Mouse (Mus musculus) forebrain, embryonic 16.5 days (tissue): ENCODE data around the gene Mast4. TPM values are rescaled to one million over a fixed set of nuclear protein-coding genes. Genes with fewer than 3 reads are reported as not detected.

Source experiments
- ATAC-seq: fragments of 200-750 bp; cut with Nextera tagmentation; 2 replicates; pipeline ENCODE4 v1.8.0; 2017; ENCODE audit warnings: mild to moderate bottlenecking, moderate library complexity
- H3K27ac ChIP-seq: fragments of 300-500 bp; sonication (generic); 2 replicates; pipeline ENCODE4 v1.5.1; 2014; ENCODE audit warnings: low read length, control low read depth
- H3K27me3 ChIP-seq: fragments of 300-500 bp; sonication (generic); replicated peaks from 2 replicates; pipeline ENCODE4 v1.6.1; 2014; ENCODE audit warnings: low read length; ENCODE audit not compliant: control insufficient read depth, insufficient read depth
- H3K36me3 ChIP-seq: fragments of 300-500 bp; sonication (generic); 2 replicates; pipeline ENCODE4 v1.6.1; 2014; ENCODE audit not compliant: control insufficient read depth, insufficient read depth
- H3K4me1 ChIP-seq: fragments of 300-500 bp; sonication (generic); replicated peaks from 2 replicates; pipeline ENCODE4 v1.6.1; 2014; ENCODE audit warnings: low read length; ENCODE audit not compliant: control insufficient read depth, insufficient read depth
- H3K4me2 ChIP-seq: fragments of 300-500 bp; sonication (generic); 2 replicates; pipeline ENCODE4 v1.6.1; 2014; ENCODE audit warnings: mild to moderate bottlenecking, low read length, control low read depth
- H3K4me3 ChIP-seq: fragments of 300-500 bp; sonication (generic); replicated peaks from 2 replicates; pipeline ENCODE4 v1.5.1; 2014; ENCODE audit warnings: mild to moderate bottlenecking, low read length, control low read depth
- H3K9ac ChIP-seq: fragments of 300-500 bp; sonication (generic); replicated peaks from 2 replicates; pipeline ENCODE4 v1.6.1; 2014; ENCODE audit warnings: low read depth, low read length, control low read depth
- H3K9me3 ChIP-seq: fragments of 300-500 bp; sonication (generic); 2 replicates; pipeline ENCODE4 v1.6.1; 2016; ENCODE audit warnings: low read length; ENCODE audit not compliant: control insufficient read depth
- WGBS: fragments of 180-500 bp; shearing (Covaris S2); extraction: QIAGEN DNeasy Blood & Tissue Kit; methylation state at CpG from one replicate; pipeline ENCODE4 v1.1.7; 2014; 5-methylcytosine and 5-hydroxymethylcytosine counted together
- polyA plus RNA-seq: library from polyadenylated mRNA; unstranded; fragments of >200 nt; fragmentation: Nextera tagmentation; extraction: Ambion mirVana; gene quantifications from 2 replicates; pipeline ENCODE4 v1.2.1, GENCODE M21; 2015

Mast4 gene
- polyA plus RNA-seq, 1 experiment from 2014 or later = 15.7 TPM

DNA sequence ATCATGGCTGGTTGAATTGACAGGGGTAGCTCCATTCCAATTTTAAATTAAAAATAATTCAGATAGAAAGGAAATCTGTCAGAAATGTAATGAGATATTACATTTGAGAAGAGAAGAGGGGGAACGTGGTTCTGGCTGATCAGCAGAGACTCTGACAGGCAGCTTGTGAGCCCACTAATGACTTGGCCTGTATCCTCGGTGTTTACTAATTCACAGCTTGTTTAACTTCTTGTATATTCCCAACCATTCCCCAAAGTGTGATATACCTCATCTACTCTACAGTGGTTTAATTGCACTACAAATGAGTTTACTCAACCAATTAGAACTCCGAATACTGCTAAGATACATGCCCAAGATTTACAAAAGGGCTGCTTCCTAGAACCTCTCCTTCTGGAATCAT is 555.0 kb downstream of the Mast4 start:
- Histone ChIP-seq H3K36me3 (no peaks in the 10 kb centered on the region), H3K9me3 (no peaks in the 10 kb centered on the region), H3K4me1 (peaks cover 3% of the 10 kb centered on the region; the same call in 1 of the 2 replicates), H3K9ac (no peak overlapping the region), H3K27ac (no peak overlapping the region), H3K4me3 (no peak overlapping the region), H3K27me3 (no peaks in the 10 kb centered on the region), H3K4me2 (no peak overlapping the region)
- 57% methylated on average over 3 of the region's 3 CpGs for WGBS
- peak; percentile 67 for ATAC-seq

DNA sequence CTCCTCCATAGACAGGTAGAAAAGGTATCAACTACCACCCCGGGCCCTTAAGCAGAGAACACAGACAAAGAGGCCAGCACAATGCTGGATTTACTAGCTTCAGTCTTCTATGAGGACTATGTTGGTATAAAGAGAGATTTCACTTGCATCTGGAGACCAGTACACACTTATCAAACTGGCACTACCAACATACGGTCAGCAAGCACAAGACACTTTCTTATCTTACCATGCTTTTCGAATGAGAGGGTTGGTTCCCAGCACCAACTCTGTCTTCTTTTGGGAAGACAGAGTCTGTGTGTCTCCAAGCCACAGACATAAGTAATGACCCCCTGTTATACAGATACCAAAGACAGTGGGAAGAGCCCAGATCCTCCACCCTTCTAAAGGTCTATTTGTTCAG is 555.4 kb downstream of the Mast4 start:
- no peak overlapping the region for H3K27ac ChIP-seq
- ATAC-seq = no peak
- H3K9me3 ChIP-seq = no peaks in the 10 kb centered on the region
- H3K36me3 ChIP-seq = no peaks in the 10 kb centered on the region
- H3K27me3 ChIP-seq = no peaks in the 10 kb centered on the region
- H3K9ac ChIP-seq = no peak overlapping the region
- H3K4me1 ChIP-seq = peaks cover 3% of the 10 kb centered on the region; the same call in 1 of the 2 replicates
- H3K4me2 ChIP-seq = no peak overlapping the region
- WGBS = 95% methylated on average over 3 of the region's 3 CpGs
- H3K4me3 ChIP-seq = no peak overlapping the region

DNA sequence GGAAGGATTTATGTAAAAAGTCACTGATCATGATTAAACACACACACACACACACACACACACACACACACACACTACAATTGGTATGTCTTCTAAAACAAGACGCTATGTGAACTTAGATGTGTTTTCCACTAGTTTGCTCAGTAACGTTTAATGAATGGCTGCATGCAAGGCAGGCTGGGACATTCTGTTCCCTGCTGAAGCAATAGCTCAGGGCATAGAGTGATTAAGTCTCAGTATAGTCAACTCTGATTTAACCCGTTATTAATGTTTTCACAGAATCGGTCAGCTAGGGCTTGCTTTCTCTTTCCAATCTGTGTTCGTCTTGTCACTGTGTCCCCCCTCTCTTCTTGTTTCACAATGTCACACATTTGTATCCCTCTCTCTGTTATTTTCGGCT is 558.8 kb downstream of the Mast4 start:
- Histone ChIP-seq H3K36me3 (no peaks in the 10 kb centered on the region), H3K4me2 (no peak overlapping the region), H3K27me3 (no peaks in the 10 kb centered on the region), H3K4me1 (no peaks in the 10 kb centered on the region), H3K27ac (no peak overlapping the region), H3K4me3 (no peak overlapping the region), H3K9me3 (no peaks in the 10 kb centered on the region), H3K9ac (no peak overlapping the region)
- no peak for ATAC-seq
- WGBS = 81% methylated on average over 6 of the region's 6 CpGs

DNA sequence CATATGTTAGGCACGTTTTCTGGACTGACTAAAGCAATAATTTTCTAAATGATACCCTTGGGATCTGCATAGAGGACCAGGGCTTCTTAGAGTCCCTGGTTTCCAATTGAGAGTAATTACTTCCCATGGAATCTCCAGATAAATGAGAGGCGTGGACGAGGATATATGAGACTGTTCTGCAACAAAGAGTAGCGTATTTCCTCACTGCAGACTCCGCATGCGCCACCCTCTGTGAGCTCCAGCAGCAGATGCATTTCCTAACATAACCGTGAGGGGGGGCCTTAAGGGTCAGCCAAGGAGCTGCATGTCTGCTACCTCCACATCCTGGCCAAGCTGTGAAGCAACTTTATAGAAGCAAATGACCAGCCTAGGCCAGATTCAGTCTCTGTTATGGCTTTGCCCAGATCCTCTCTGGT is 559.5 kb downstream of the Mast4 start:
- no peak overlapping the region for H3K4me2 ChIP-seq
- no peaks in the 10 kb centered on the region for H3K36me3 ChIP-seq
- no peaks in the 10 kb centered on the region for H3K27me3 ChIP-seq
- no peak overlapping the region for H3K9ac ChIP-seq
- no peaks in the 10 kb centered on the region for H3K9me3 ChIP-seq
- no peak overlapping the region for H3K4me3 ChIP-seq
- WGBS = 54% methylated on average over 7 of the region's 7 CpGs
- no peak overlapping the region for H3K27ac ChIP-seq
- H3K4me1 ChIP-seq = no peaks in the 10 kb centered on the region
- peak; percentile 83 for ATAC-seq

DNA sequence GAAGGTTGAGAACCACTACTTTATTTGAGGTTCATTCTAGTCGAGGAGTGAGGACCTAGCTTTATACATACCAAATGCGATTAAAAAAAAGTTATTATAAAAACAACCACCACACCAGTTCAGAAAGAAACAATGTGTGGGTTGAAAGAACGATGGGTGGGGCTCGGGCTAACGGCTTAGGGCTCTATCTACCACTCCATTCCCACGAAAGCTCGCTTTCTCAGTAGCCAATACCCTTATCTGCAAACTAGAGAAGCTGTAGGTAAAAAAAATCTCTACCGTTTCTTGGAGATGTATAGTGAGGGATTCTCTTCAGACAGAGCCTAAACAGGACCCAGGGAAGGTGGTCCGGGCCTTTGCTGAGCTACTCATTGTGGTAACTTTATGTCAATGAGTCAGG is 561.1 kb downstream of the Mast4 start:
- H3K4me3 ChIP-seq = no peak overlapping the region
- WGBS = 90% methylated on average over 9 of the region's 9 CpGs
- H3K9me3 ChIP-seq = no peaks in the 10 kb centered on the region
- no peaks in the 10 kb centered on the region for H3K36me3 ChIP-seq
- H3K27ac ChIP-seq = no peak overlapping the region
- peaks cover 10% of the 10 kb centered on the region for H3K4me1 ChIP-seq
- H3K4me2 ChIP-seq = no peak overlapping the region
- no peak for ATAC-seq
- H3K9ac ChIP-seq = no peak overlapping the region
- no peaks in the 10 kb centered on the region for H3K27me3 ChIP-seq

DNA sequence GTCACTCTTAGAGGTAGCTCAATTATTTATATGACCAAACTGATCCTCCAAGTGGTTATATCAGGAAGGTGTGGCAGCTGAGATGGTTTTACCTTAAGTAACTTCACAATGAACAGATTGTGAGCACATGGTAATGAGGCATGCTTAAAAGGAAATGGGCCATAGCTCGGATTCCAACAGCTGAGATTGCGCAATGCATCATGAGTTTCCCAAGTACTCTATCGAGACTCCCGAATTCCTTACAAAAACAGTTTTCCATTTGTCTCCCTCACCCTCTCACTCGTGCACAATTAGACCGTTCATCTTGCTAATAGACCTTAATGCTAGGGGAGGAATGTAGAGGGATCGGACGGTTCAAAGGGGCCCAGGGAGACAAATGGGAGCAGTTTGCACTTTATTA is 564.1 kb downstream of the Mast4 start:
- Histone ChIP-seq H3K9ac (no peak overlapping the region), H3K4me1 (peaks cover 11% of the 10 kb centered on the region), H3K4me2 (no peak overlapping the region), H3K27me3 (no peaks in the 10 kb centered on the region), H3K9me3 (no peaks in the 10 kb centered on the region), H3K27ac (no peak overlapping the region), H3K36me3 (no peaks in the 10 kb centered on the region), H3K4me3 (no peak overlapping the region)
- 74% methylated on average over 8 of the region's 8 CpGs for whole genome bisulfite sequencing
- no peak for ATAC-seq

DNA sequence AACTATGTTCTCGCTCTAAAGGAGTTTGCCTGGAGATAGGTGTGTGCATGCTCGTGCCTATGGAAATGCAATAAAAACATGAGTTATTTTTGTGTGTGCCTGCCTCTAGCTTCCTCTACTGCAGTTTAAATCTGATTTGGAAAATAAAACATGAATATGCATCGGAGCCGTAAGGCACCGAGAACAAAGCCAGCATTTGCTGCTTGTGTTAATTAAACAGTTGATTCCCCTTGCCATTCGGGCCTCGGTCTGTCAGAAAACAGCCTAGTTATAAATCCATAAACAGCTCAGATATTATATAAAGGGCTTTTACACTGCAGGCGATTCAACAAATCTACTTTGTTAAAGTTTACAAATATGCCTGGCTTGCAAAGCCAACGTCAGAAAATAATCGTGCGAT is 565.8 kb downstream of the Mast4 start:
- WGBS = 46% methylated on average over 11 of the region's 11 CpGs
- Histone ChIP-seq H3K4me2 (no peak overlapping the region), H3K36me3 (no peaks in the 10 kb centered on the region), H3K9ac (no peak overlapping the region), H3K4me1 (peaks cover 11% of the 10 kb centered on the region), H3K27me3 (no peaks in the 10 kb centered on the region), H3K4me3 (no peak overlapping the region), H3K9me3 (no peaks in the 10 kb centered on the region), H3K27ac (peak overlapping the region; percentile 51)
- ATAC-seq = peak; percentile 61

DNA sequence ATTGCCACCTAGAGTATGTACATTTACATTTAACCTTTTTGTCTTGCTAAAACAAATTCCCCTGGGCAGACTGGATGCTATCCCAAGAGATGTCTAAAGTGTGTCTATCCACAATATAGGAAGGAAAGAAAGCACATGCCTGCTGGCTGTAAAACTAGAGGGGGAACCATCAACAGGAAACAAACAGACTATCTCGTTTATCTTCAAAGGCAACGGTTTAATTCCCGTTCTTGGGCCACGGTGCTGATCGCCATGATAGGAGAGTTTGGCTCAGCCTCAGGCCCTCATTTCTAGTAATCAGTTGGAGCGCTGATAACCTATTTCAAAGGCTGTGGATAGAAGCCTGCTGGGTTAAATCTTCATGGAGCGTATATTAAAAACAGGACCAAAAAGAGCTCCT is 567.2 kb downstream of the Mast4 start:
- 68% methylated on average over 7 of the region's 7 CpGs for WGBS
- no peak overlapping the region for H3K4me2 ChIP-seq

DNA sequence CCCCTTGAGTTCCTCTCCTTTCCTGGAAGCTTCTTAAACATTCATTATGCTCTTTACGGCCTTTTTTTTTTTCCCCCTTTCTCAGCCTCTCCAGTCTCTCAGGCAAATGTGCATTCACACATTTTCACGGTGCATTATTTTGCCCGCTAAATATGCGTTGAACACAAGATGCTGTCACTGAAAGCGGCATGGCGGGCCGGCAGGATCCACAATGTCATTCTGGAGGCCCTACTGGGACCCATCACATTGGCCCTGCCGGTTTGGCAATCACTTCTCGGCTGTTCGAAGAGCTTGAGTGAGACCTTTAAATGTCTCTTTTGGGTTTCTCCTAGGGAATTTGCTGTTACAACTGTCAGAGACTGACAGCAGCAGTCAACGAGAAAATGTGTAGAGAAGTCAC is 569.1 kb downstream of the Mast4 start:
- ATAC-seq = peak; percentile 44
- Histone ChIP-seq H3K36me3 (no peaks in the 10 kb centered on the region), H3K4me1 (peaks cover 11% of the 10 kb centered on the region), H3K4me3 (no peak overlapping the region), H3K9ac (no peak overlapping the region), H3K27me3 (no peaks in the 10 kb centered on the region), H3K27ac (no peak overlapping the region), H3K9me3 (no peaks in the 10 kb centered on the region), H3K4me2 (no peak overlapping the region)
- 53% methylated on average over 11 of the region's 11 CpGs for WGBS

More for the DNA sequence above, 567.2 kb downstream of the Mast4 start:
- no peaks in the 10 kb centered on the region for H3K27me3 ChIP-seq
- no peak overlapping the region for H3K4me3 ChIP-seq
- H3K36me3 ChIP-seq = no peaks in the 10 kb centered on the region
- H3K9ac ChIP-seq = no peak overlapping the region
- H3K27ac ChIP-seq = no peak overlapping the region
- ATAC-seq = no peak
- H3K9me3 ChIP-seq = no peaks in the 10 kb centered on the region
- peaks cover 11% of the 10 kb centered on the region for H3K4me1 ChIP-seq

DNA sequence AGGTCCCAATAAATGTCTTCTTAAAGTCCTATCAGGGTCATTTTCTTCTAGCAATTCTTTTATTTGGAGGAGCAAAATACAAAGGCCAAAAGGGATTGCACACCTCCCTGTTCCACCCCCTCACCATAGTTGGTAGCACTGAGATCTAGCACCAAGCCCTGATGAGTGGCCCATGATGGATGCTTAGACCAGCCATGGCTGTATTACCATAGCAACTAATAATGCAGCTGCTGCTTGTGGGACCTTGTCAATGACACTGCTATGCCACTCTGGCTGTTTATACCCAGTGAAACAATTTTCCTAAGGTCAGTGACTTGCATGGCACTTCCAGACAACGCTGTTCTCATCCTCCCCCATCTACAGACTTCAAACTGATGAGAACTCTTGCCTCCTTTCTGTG is 570.1 kb downstream of the Mast4 start:
- no peak overlapping the region for H3K4me3 ChIP-seq
- H3K4me1 ChIP-seq = peaks cover 9% of the 10 kb centered on the region
- no peak overlapping the region for H3K4me2 ChIP-seq
- ATAC-seq = no peak
- no peak overlapping the region for H3K9ac ChIP-seq
- H3K27me3 ChIP-seq = no peaks in the 10 kb centered on the region
- no peak overlapping the region for H3K27ac ChIP-seq
- WGBS = 89% methylated on average over 1 of the region's 1 CpGs
- no peaks in the 10 kb centered on the region for H3K36me3 ChIP-seq
- H3K9me3 ChIP-seq = no peaks in the 10 kb centered on the region
